Mouse (Mus musculus) CD4-positive, CD25-positive, alpha-beta regulatory T cell, adult 4 months (primary cell): ENCODE data around the gene Stambp. TPM values are rescaled to one million over a fixed set of nuclear protein-coding genes. Genes with fewer than 3 reads are reported as not detected.
"Not testable (repeated sequence)": the region's sequence is repeated elsewhere in the genome, so short reads cannot be mapped to it uniquely, and the experiment has no call there.

ENCODE experiments used
- ATAC-seq: one replicate; pipeline ENCODE4 v1.8.0; 2017
- polyA plus RNA-seq, 2 experiments: library from polyadenylated mRNA; unstranded; fragments of 100-300 nt; shearing (Covaris generic); gene quantifications; one replicate each; pipeline ENCODE4 v1.2.1; 2017

Gene Stambp
- 10 to 100 TPM; 29.5 to 34.5 TPM for polyA plus RNA-seq

DNA sequence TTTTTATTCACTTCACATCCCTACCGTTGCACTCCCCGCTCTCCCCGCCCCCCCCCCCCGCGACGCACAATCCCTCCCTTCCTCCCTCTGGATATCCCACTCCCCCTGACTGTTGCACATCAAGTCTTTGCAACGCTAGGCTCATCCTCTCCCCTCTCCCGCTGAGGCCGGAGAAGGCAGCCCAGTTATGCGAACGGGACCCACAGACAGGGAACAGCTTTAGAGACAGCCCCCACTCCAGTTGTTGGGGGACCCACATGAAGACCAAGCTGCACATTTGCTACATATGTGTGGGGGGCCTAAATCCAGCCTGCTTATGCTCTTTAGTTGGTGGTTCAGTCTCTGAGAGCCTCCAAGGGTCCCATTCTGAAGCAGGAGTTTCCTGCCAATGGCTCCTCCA is at the start of gene Stambp:
Stambp (minus strand) TSS at position 59 of the 400 bp plus-strand sequence.
- ATAC-seq, result no peak

DNA sequence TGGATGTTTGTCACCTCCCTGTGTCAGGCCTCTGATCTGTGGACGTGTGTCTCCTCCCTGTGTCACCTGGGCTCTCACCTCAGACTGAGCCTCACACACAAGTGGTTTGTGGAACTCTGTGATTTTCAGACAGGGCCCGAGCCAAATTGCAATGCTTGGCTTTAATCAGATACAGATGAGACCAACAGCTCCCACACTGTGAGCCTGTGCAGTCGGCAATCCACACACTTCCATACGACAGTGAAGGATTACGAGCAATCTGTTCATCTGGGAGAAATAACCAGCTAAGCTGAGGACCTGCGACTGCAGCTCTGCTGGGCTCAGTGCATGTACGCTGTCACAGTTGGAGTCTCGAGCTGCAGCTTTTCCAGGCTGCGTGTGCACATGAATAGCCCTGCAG is 47.4 kb upstream of the Stambp start:
- ATAC-seq, result no peak

DNA sequence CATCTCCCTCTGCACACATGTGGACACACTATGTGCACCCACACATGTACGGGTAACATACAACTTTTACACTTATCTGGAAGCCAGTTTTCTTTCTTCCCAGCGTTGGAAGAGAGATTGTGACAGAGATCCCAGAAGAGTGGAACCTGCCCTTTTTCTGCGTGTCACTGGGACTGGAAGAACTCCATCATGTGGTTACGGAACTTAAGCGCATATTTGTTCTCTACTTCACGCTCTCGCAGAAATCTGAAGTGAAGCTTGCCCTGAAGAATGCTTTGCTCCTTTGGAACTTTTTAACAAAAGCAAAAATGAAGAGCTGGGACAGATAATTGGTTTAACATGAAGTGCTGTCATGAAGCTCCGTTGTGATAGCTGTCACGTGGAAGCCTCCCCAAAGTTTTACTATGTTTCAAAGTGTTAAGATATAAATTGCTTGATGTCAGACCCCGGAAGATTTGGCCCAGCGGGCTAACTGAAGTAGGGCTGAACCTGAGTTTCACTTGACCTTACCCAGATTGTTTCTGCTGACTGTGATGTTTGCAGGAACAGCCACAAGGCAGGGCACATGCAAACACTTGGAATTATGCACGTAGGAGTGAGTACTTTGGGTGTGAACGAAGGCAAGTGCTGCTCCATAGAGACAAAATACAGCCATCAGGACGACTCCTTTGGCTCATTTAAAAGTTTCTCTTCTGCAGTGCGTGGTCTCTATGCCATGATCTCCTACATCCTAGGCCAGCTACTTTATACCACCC is 45.2 kb upstream of the Stambp start:
- no peak for ATAC-seq

DNA sequence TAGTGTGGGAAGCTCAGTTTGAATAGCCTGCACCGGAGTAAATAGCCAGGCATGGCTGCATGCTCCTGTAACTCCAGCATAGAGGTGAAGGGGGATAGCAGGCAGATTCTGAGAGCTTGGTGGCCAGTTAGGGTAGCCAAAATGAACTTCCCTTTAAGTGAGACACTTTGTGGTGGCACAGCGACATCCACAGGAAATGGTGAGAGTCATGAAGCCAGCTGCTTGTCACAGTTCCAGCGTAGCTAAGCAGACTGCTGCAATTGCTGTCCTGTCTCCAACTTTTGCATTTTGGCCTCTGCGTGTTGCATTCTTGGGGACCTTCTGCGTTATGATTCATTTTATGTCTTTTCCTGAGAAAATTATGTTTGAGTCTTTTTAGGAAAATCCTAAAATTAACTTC is 44.0 kb upstream of the Stambp start:
- ATAC-seq, result no peak

DNA sequence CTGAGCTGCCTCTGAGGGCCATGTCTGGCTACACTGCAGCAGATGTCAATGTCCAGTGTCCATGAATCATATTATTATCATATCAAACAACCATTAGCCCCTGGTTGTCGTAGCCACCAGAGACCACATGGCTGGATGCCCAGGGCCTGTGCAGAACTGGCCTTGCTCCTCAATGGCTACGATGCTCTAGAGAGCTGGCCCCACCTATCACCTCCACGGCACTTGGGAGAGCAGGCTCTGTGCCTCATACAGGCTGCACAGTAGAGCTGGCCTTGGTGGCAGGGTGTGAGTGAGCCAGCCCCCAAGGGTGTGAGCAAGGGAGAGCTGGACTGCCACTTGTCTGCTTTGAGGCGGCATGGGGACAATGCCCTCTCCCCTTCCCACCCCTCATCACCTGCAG is 41.9 kb upstream of the Stambp start:
- ATAC-seq, result no peak

DNA sequence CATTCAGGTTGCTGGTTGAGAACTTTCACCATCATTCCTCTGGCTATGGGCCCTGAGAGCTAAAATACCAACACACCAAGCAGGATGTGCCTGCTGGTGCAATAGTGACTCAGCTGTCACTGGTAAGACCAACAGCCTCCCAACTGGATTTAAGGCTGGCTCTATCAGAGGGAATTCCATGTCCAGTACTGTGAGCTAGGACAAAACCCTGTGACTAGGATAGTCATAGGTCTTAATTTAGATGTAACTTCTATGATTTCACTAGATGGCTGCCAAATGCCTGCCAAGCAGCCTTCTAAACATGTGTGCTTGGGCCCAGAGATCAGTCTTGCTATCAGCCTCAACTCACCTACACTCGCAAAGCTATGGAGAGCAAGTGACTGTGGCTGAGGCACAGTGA is 40.4 kb upstream of the Stambp start:
- ATAC-seq, result no peak

DNA sequence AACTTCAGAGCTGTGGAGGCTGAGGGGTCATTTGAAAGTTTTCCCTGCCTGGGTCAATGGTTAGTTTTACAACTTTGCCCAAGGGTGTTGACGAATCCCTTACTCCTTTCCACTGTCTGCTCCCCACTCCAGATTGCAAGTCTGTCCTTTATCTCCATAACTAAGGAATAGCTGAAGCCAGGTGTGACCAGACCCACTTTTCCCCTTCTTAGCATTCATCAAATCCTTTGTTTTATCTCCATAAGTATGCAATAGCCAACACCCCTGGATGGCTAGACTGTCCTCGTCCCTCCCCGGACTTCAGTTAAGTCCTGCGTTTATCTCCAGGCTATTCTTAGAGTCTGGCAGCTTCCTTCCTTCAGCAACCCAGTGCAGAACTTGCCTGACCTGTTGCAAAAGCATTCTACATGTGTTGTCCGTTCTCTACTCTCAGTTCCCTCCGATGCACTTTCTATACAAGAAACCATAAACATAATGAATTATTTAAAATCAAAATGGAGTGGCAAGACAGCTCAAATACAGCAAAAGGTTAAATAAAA is 27.2 kb upstream of the Stambp start:
- no peak for ATAC-seq

DNA sequence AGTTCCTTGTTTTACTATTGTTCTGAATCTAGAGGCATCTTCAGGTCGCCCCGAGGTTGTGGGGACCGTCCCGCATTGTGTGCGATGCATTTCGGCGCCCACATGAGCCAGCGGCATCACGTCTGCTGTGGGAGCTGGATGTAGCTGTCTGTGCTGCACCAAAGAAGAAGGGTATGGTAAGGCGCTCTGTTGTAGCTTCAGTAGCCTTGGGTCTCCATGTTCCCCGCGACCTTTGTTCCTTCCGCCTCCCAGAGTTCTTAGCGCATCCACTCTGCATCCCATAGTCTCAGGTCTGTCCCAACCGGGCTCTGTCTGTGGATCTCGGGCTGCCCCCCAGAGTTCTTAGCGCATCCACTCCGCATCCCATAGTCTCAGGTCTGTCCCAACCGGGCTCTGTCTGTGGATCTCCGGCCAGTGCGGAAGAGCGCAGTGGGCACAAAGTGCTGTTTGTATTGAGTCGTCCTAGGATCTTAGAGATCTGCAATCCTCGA is 26.6 kb upstream of the Stambp start:
- ATAC-seq, result no peak

DNA sequence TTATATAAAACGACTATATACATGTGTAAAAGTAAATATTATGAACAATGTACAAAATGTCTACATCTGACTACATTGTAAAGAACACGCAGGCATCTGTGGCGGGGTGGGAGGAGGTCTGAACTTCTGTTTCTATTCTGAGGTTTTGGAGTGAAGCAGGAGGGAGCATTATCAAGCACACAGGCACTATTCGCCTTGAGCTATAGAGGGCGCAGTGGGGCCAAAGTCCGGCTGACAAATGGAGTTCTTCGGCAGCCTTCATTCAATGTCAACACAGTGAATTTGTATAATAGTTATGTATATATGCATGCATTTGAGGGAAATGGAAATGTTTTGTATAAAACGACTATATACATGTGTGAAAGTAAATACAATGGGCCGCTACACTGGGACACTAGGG is 26.1 kb upstream of the Stambp start:
- ATAC-seq, result peak; percentile 57

DNA sequence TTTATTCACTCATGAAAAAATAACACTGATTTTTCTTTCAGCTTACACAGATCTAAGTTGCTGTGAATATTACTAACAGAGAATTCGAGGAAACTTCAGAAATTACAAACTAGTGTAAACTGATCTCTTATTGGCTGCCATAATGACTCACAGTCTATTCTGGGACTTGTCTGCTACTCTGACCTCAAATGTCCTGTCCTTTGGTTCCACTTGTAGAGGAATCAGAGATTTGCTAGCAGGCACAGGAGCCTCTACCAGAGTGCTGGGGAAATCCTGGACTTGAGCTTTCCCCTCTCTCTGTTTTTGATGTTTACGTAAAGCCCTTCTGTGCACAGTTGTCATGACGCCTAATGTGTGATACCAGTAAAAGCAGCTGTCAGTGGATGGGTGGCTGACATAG is 25.5 kb upstream of the Stambp start:
- ATAC-seq, result no peak

DNA sequence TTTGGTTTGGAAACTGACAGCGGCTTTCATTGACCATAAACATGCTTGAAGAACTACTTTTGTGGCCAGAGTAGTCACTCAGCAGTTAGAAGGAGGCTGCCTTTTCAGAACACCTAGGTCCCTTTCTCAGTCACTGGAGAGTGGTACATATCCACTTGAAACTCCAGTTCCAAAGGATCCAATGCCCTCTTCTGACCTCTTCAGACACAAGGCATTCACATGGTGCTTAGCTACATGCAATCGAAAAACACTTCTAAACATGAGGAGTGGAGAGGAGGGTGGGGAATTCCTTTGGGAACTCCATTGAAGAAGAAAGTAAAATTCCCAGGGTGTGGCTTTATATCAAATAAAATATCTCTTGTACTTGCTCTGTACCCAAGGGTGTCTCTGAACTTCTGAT is 22.5 kb upstream of the Stambp start:
- no peak for ATAC-seq

DNA sequence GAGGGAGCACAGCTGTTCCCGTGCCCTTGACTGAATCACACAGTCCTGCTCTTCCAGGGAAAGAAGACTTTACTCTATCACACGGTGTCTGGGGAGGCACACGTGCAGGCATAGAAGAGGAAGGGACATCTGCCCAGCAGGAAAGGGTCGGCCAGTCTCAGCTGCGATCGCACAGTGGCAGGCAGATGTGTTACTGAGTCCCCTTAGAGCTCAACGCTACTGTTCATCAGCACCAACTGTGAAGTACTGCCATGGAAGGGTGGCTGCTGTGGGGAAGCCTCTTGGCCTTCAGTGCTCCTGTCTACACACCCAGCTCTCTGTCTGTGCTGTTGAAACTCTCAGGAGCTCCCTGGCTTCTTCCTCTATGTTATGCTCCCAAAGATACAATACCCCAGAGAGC is 21.4 kb upstream of the Stambp start:
- no peak for ATAC-seq

DNA sequence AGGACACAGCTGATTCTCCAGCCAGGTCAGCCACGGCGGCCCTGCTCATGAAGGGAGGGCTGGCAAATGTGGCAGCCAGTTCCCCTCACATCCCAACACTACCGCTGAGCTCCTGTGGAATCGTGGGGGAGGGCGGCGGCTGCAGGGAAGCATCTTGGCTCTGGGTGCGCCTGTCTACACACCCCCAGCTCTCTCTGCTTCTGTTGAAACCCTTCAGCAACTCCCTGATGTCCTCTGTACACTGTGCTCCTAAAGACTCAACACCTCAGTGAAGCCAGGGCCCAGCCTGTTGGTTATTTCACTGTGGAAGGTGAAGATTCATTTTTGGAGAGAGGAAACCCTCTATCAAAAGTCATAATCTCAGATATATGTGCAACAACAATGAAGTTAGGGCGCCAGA is 19.5 kb upstream of the Stambp start:
- ATAC-seq, result no peak

DNA sequence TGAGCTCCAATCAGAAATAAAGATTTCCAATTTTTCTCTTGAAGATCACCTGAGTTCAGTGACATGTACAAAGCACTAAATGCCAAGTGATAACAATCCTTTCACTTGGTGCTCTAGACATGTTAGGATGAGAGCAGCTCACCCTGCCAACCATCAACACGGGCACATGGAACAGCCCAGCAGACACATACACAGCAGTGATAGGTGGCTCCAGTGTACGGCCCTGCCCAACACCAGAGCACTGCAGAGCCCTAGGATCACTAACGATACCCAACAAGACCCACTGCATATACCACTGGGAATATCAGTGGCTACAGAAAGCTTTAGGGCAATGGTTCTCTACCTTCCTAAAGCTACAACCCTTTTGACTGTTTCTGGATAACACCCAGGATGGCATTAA is 17.8 kb upstream of the Stambp start:
- ATAC-seq, result no peak

DNA sequence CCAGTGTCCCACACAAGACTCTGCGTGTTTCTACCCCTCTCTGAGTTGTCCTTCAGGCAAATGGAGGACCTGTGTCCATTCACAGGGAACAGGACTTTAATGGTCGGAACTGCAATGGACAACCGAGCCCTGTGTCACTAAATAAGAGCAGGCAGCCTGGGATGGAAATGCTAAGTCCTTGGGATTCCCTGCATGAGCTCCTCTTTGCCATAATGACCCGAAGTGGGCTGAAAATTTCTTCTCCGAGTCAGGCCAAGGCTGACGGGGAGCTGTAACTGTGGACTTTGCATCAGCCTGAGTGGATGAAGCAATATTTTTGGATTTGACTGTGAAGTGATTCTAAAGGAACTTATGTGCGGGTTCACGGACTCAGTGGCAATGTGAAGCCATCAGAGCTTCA is 14.7 kb upstream of the Stambp start:
- not testable (repeated sequence) for ATAC-seq

DNA sequence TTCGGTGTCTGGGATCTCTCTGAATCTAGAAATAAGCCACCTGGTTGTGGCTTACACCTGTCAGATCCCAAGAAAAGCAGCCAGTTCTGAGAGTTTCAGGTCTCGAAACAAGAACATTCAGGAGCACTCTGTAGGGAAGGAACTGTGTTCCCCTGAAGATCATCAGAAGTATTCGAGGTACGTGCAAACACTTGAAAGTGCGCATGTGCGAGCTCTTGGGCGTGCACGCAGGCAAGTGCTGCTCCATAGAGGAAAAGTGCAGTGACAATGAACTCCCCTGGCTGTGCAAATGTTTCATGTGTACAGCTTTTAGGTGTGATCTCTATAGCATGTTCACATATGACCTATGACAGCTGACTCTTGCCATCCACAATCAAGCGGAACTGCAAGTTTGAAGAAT is 12.8 kb upstream of the Stambp start:
- not testable (repeated sequence) for ATAC-seq

DNA sequence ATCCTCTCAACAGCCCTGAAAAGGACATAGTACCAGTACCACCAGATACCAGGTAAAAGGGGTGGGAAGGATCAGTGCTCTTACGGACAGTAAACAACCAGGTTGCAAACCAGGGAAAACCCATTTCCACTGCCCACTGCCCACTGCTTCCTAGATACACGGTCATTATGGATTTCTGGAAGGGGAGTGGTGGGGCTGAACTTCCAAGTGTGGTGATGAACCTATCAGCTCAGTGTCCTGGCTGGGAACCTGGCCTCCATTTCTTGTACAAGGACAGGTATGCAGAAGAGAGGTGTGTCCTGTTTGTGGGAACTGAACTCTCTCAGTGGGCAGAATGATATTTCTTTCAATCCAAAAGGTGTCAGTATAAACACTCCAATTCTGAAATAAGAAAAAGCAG is 11.1 kb upstream of the Stambp start:
- ATAC-seq, result no peak

DNA sequence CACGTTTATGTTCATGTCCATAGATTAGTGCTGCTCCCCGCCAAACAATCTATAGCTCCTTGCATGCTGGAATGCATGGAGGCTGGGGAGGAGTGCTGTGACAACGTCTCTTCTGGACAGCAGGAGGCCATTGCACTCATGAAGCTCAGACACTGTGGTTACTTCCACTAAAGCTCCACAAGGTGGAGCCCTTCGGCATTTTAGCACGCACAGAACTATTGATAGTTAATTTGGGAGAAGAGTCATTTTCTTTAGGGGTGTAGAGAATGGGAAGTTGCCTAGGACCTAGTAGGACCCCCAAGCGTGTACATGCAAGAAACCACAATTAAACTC is 10.4 kb upstream of the Stambp start:
- ATAC-seq, result peak; percentile 90

DNA sequence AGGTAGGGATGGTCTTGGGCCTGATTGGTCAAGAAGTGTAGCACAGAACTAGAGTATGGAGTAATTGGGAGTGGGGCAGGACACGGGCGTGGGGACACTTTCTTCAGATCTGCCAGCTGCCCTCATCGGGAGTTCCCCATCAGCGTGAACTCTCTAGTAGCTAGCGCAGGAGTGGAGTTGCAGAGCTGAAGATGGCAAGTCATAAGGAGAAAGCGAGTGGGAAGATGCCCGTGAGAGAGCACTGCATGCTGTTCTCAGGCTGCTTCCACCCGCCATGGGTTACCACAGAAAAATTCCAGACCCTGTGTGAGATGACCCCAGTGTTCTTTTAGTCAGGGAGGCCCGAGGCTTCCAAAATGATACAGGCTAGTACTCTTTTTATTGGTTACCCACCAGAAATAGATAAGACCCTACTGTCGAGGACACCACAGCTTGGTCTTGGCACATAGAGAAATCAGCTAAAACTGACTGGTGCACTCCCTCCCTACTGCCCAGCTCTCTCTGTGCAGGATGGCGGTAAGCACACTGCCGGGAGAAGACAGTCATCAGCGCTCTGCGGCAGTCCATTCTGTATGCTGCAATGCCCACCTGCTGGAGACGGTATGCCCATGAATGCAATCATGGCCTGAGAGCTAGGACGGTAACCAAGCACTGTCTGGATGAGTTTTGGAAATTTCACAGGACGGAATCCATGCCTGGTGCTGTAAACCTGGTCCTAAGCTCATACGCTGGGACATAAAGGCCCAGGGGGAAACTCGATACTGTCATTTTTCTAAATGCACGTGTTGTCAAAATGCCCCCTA is 9.8 kb upstream of the Stambp start:
- ATAC-seq, result peak; percentile 73

DNA sequence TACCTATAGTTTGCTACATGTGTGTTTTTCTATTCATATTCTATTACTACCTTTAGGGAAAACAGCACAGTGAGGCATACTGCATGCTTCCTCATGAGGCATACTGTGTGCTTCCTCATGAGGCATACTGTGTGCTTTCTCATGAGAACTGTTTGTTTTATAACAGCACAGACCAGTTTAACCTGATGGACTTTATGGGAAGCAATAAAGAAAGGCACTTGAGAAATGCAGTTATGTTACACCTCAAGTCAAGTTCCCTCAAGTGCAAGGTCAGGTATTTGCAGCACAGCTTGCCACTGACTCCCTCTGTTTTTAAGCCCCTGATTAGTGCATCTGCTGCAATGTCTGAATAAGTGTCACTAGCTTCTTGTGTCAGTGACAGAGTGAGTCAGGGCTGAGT is 5.0 kb upstream of the Stambp start:
- ATAC-seq, result no peak

DNA sequence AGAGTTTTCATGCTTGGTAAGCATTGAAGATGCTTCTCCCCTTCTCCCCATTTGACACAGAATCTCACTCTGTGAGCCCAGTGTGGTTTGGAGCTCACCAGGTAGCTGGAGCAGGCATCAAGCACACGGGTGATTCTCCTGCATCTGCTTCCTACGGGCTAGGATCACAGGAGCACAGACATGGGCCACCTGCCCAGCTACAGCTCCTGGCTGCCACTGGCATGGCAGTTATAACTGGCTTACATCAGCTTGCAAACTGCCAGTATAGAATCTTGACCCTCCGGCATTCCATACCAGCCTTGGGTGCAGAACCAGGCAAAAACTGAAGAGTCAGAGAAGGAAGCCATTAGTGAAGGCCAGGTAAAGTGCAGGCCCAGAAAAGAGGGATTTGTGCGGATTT is 3.1 kb upstream of the Stambp start:
- no peak for ATAC-seq

DNA sequence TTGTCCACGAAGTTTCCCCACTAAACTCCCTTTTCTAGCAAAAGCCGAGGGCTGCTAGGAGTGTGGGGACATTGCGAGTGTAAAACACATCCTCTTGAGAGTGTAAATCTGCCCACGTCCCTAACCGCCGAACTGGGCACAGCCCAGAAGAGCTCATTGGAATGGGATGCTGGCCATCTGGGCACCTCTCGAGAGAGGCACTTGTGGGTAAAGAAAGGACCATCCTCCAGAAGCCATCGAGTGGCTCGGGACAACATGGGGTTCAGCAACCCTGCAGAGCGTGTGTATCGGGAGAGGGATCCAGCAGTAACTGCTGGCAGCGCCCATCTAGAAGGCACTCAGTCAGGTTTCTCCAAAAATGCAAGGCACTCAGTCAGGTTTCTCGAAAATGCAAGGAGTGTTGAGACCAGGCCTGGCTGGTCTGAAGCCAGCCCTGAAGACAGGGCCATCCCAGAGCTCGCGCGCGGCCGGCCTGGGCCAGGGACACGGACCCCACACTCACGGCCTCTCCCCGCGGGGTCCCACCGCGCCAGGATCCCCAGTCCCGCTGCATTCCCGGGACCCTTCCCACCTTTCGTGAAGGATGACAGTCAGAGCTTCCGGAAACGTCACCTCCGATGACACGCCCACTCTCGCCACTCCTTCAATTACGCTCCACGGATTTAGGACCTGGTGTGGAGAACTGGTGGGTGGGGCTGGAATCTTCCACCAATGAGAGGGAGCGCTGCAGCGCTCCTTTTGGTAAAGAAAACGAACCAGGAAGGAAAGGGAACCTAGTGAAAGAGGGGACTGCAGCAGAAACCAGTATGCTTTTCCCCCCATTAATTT is 475 bp downstream of the Stambp start:
- peak; percentile 94 for ATAC-seq
